Mouse (Mus musculus) limb, embryonic 14.5 days (tissue): ENCODE data around the gene Arid4a. TPM values are rescaled to one million over a fixed set of nuclear protein-coding genes. Genes with fewer than 3 reads are reported as not detected.

Experiments used
- ATAC-seq: fragments of 200-750 bp; cut with Nextera tagmentation; 2 replicates; pipeline ENCODE4 v1.8.0; 2017; ENCODE audit warnings: low read depth, moderate number of reproducible peaks, moderate TSS enrichment; ENCODE audit not compliant: low FRiP score
- DNase-seq: peaks from one replicate; pipeline ENCODE4 v3.0.0-alpha.2; 2015; ENCODE audit warnings: low spot score
- H3K27ac ChIP-seq: fragments of 300-500 bp; sonication (generic); replicated peaks from 2 replicates; pipeline ENCODE4 v1.5.1; 2014; ENCODE audit warnings: low read depth, mild to moderate bottlenecking, low read length, moderate library complexity, mixed read lengths
- H3K27me3 ChIP-seq: fragments of 300-500 bp; sonication (generic); 2 replicates; pipeline ENCODE4 v1.6.1; 2014; ENCODE audit warnings: low read length, mixed read lengths; ENCODE audit not compliant: control insufficient read depth, insufficient read depth
- H3K36me3 ChIP-seq: fragments of 300-500 bp; sonication (generic); 2 replicates; pipeline ENCODE4 v1.6.1; 2014; ENCODE audit warnings: mild to moderate bottlenecking, low read length, moderate library complexity, mixed read lengths; ENCODE audit not compliant: control insufficient read depth, insufficient read depth
- H3K4me1 ChIP-seq: fragments of 300-500 bp; sonication (generic); 2 replicates; pipeline ENCODE4 v1.6.1; 2014; ENCODE audit warnings: antibody characterized with exemption, low read length, mixed read lengths; ENCODE audit not compliant: control insufficient read depth, insufficient read depth
- H3K4me2 ChIP-seq: fragments of 300-500 bp; sonication (generic); replicated peaks from 2 replicates; pipeline ENCODE4 v1.6.1; 2014; ENCODE audit warnings: low read depth, mild to moderate bottlenecking, low read length, moderate library complexity; ENCODE audit not compliant: severe bottlenecking
- H3K4me3 ChIP-seq: fragments of 300-500 bp; sonication (generic); replicated peaks from 2 replicates; pipeline ENCODE4 v1.5.1; 2014; ENCODE audit warnings: low read length
- H3K9ac ChIP-seq: fragments of 300-500 bp; sonication (generic); 2 replicates; pipeline ENCODE4 v1.6.1; 2014; ENCODE audit warnings: mild to moderate bottlenecking, low read depth, low read length, moderate library complexity; ENCODE audit not compliant: severe bottlenecking
- H3K9me3 ChIP-seq: fragments of 300-500 bp; sonication (generic); 2 replicates; pipeline ENCODE4 v1.6.1; 2016; ENCODE audit warnings: low read length; ENCODE audit not compliant: control insufficient read depth
- POLR2A ChIP-seq: fragments of 200-500 bp; IDR thresholded peaks from 2 replicates; pipeline ENCODE4 v1.8.0; 2012; ENCODE audit warnings: inconsistent platforms, mild to moderate bottlenecking, moderate library complexity, borderline replicate concordance; ENCODE audit not compliant: insufficient read depth, insufficient read length; ENCODE audit errors: extremely low read depth
- WGBS: fragments of 180-500 bp; shearing (Covaris S2); extraction: QIAGEN DNeasy Blood & Tissue Kit; methylation state at CpG from one replicate; pipeline ENCODE4 v1.1.7; 2014; 5-methylcytosine and 5-hydroxymethylcytosine counted together
- polyA plus RNA-seq, 2 experiments: library from polyadenylated mRNA; depleted of rRNA in 1 of 2; stranded (reverse) in 1 of 2; unstranded in 1 of 2; fragments of >200 nt; fragmentation: Nextera tagmentation in 1 of 2; extraction: Ambion mirVana in 1 of 2; gene quantifications; 2 replicates each; pipeline versions ENCODE4 v1.2.1 to v1.2.3; 2012 to 2014

Arid4a gene
- polyA plus RNA-seq, 2 experiments, result 11.7 to 32.2 TPM

- no peaks in the 10 kb centered on the region for H3K36me3 ChIP-seq
- ATAC-seq (no peak), DNase-seq (no peak)
- WGBS, result 70% methylated on average over 5 of the region's 5 CpGs
- TF ChIP-seq POLR2A, result no peak
- H3K27me3 ChIP-seq, result no peaks in the 10 kb centered on the region
- H3K4me2 ChIP-seq, result no peak overlapping the region
- H3K9me3 ChIP-seq, result no peaks in the 10 kb centered on the region
- no peaks in the 10 kb centered on the region for H3K4me1 ChIP-seq
- H3K4me3 ChIP-seq, result no peak overlapping the region
- H3K27ac ChIP-seq, result no peak overlapping the region
- no peak overlapping the region for H3K9ac ChIP-seq
These were observed 100.6 kb downstream of the Arid4a start for GRCm38 (mm10) chr12:71116411-71116810.

- WGBS, result 92% methylated on average over 10 of the region's 10 CpGs
- ATAC-seq, result no peak
- no peak overlapping the region for H3K27ac ChIP-seq
- H3K9me3 ChIP-seq, result no peaks in the 10 kb centered on the region
- H3K4me2 ChIP-seq, result no peak overlapping the region
- no peaks in the 10 kb centered on the region for H3K4me1 ChIP-seq
- DNase-seq, result no peak
- TF ChIP-seq POLR2A, result no peak
- no peaks in the 10 kb centered on the region for H3K27me3 ChIP-seq
- H3K36me3 ChIP-seq, result peaks cover 35% of the 10 kb centered on the region
- no peak overlapping the region for H3K9ac ChIP-seq
- no peak overlapping the region for H3K4me3 ChIP-seq
These were observed 106.9 kb downstream of the Arid4a start for GRCm38 (mm10) chr12:71122731-71123130.

GRCm38 (mm10) chr12:71123286-71123685, 107.5 kb downstream of the Arid4a start:
- ATAC-seq, result no peak
- H3K9me3 ChIP-seq, result no peaks in the 10 kb centered on the region
- H3K9ac ChIP-seq, result no peak overlapping the region
- peaks cover 35% of the 10 kb centered on the region for H3K36me3 ChIP-seq
- no peaks in the 10 kb centered on the region for H3K4me1 ChIP-seq
- no peak for DNase-seq
- TF ChIP-seq POLR2A, result no peak
- H3K4me3 ChIP-seq, result no peak overlapping the region
- H3K4me2 ChIP-seq, result no peak overlapping the region
- H3K27ac ChIP-seq, result no peak overlapping the region
- H3K27me3 ChIP-seq, result no peaks in the 10 kb centered on the region
- 93% methylated on average over 9 of the region's 9 CpGs for WGBS

- H3K4me3 ChIP-seq, result peak overlapping the region; percentile 89
- ATAC-seq, result no peak
- H3K4me2 ChIP-seq, result peak overlapping the region; percentile 68
- no peak for TF ChIP-seq POLR2A
- no peaks in the 10 kb centered on the region for H3K9me3 ChIP-seq
- H3K9ac ChIP-seq, result peak overlapping the region; percentile 89
- H3K27ac ChIP-seq, result no peak overlapping the region
- H3K4me1 ChIP-seq, result peaks cover 10% of the 10 kb centered on the region
- 34% methylated on average over 5 of the region's 5 CpGs for WGBS
- H3K27me3 ChIP-seq, result no peaks in the 10 kb centered on the region
- DNase-seq, result no peak
- H3K36me3 ChIP-seq, result peaks cover 30% of the 10 kb centered on the region
These were observed 119.8 kb downstream of the Arid4a start for GRCm38 (mm10) chr12:71135581-71135980.

GRCm38 (mm10) chr12:71136130-71136973, 120.6 kb downstream of the Arid4a start, which contains the start of the genes Timm9 and 2700049A03Rik:
Gene Timm9 (minus strand): TSS chr12:71136684.
Gene 2700049A03Rik (plus strand): TSS chr12:71136848.
- H3K4me1 ChIP-seq, result peaks cover 10% of the 10 kb centered on the region
- TF ChIP-seq POLR2A, result peak; percentile 51; the same call in 1 of the 2 replicates
- H3K9ac ChIP-seq, result peak within 1 kb of the TSS; percentile 89
- under 1% methylated on average over 45 of the region's 52 CpGs for WGBS
- no peaks in the 10 kb centered on the region for H3K27me3 ChIP-seq
- H3K27ac ChIP-seq, result peak within 1 kb of the TSS; percentile 40
- peak within 1 kb of the TSS; percentile 89 for H3K4me3 ChIP-seq
- DNase-seq (peak; percentile 79), ATAC-seq (peak; percentile 89)
- H3K4me2 ChIP-seq, result peak within 1 kb of the TSS; percentile 68
- H3K9me3 ChIP-seq, result no peaks in the 10 kb centered on the region
- peaks cover 33% of the 10 kb centered on the region for H3K36me3 ChIP-seq
